Mouse (Mus musculus) kidney, embryonic 15.5 days (tissue): ENCODE measurements at regions not wholly inside any gene's neighbourhood (a gene's known extent, or its start where the extent isn't known, plus 50 kb on each side); places are given as distances from the start of the nearest gene placed in this dataset.

ENCODE experiments used
- ATAC-seq: fragments of 200-750 bp; cut with Nextera tagmentation; replicated peaks from 2 replicates; pipeline ENCODE4 v1.8.0; 2017; ENCODE audit warnings: moderate TSS enrichment; ENCODE audit not compliant: low FRiP score
- H3K27ac ChIP-seq: fragments of 300-500 bp; sonication (generic); 2 replicates; pipeline ENCODE4 v1.5.1; 2015; ENCODE audit warnings: mild to moderate bottlenecking, inconsistent platforms
- H3K27me3 ChIP-seq: fragments of 300-500 bp; sonication (generic); 2 replicates; pipeline ENCODE4 v1.6.1; 2015; ENCODE audit warnings: inconsistent platforms
- H3K36me3 ChIP-seq: fragments of 300-500 bp; sonication (generic); 2 replicates; pipeline ENCODE4 v1.6.1; 2015; ENCODE audit warnings: inconsistent platforms
- H3K4me1 ChIP-seq: fragments of 300-500 bp; sonication (generic); 2 replicates; pipeline ENCODE4 v1.6.1; 2015; ENCODE audit warnings: inconsistent platforms
- H3K4me2 ChIP-seq: fragments of 300-500 bp; sonication (generic); 2 replicates; pipeline ENCODE4 v1.6.1; 2015; ENCODE audit warnings: moderate library complexity, mild to moderate bottlenecking, inconsistent platforms
- H3K4me3 ChIP-seq: fragments of 300-500 bp; sonication (generic); replicated peaks from 2 replicates; pipeline ENCODE4 v1.5.1; 2015; ENCODE audit warnings: mild to moderate bottlenecking, inconsistent platforms
- H3K9ac ChIP-seq: fragments of 300-500 bp; sonication (generic); 2 replicates; pipeline ENCODE4 v1.6.1; 2015; ENCODE audit warnings: mild to moderate bottlenecking, inconsistent platforms
- H3K9me3 ChIP-seq: fragments of 300-500 bp; sonication (generic); replicated peaks from 2 replicates; pipeline ENCODE4 v1.6.1; 2016; ENCODE audit warnings: inconsistent platforms
- WGBS: fragments of 180-500 bp; shearing (Covaris S2); methylation state at CpG from one replicate; pipeline ENCODE4 v1.1.7; 2015; ENCODE audit warnings: mixed read lengths; 5-methylcytosine and 5-hydroxymethylcytosine counted together

- H3K27me3 ChIP-seq = no peaks in the 10 kb centered on the region
- no peaks in the 10 kb centered on the region for H3K36me3 ChIP-seq
- H3K9me3 ChIP-seq = no peaks in the 10 kb centered on the region
- ATAC-seq = no peak
- H3K4me2 ChIP-seq = no peak overlapping the region
- no peak overlapping the region for H3K27ac ChIP-seq
- H3K9ac ChIP-seq = no peak overlapping the region
- no peaks in the 10 kb centered on the region for H3K4me1 ChIP-seq
- no peak overlapping the region for H3K4me3 ChIP-seq
- 71% methylated on average over 1 of the region's 1 CpGs for WGBS
Measured at GRCm38 (mm10) chr2:117674877-117675276, 332.1 kb upstream of the Rasgrp1 start.

GRCm38 (mm10) chr2:117678650-117679049 is 335.8 kb upstream of the Rasgrp1 start:
- ATAC-seq = no peak
- 51% methylated on average over 4 of the region's 4 CpGs for WGBS
- no peak overlapping the region for H3K27ac ChIP-seq
- H3K9ac ChIP-seq = no peak overlapping the region
- H3K4me3 ChIP-seq = no peak overlapping the region
- H3K4me2 ChIP-seq = no peak overlapping the region
- no peaks in the 10 kb centered on the region for H3K36me3 ChIP-seq
- no peaks in the 10 kb centered on the region for H3K4me1 ChIP-seq
- H3K9me3 ChIP-seq = no peaks in the 10 kb centered on the region
- no peaks in the 10 kb centered on the region for H3K27me3 ChIP-seq

- no peak overlapping the region for H3K9ac ChIP-seq
- H3K9me3 ChIP-seq = no peaks in the 10 kb centered on the region
- no peaks in the 10 kb centered on the region for H3K4me1 ChIP-seq
- H3K4me3 ChIP-seq = no peak overlapping the region
- H3K36me3 ChIP-seq = no peaks in the 10 kb centered on the region
- H3K4me2 ChIP-seq = no peak overlapping the region
- 67% methylated on average over 4 of the region's 4 CpGs for WGBS
- H3K27ac ChIP-seq = no peak overlapping the region
- no peaks in the 10 kb centered on the region for H3K27me3 ChIP-seq
- no peak for ATAC-seq
Measured at GRCm38 (mm10) chr2:117685836-117686453, 343.1 kb upstream of the Rasgrp1 start.

- Histone ChIP-seq H3K9me3 (no peaks in the 10 kb centered on the region), H3K36me3 (no peaks in the 10 kb centered on the region), H3K9ac (no peak overlapping the region), H3K4me1 (no peaks in the 10 kb centered on the region), H3K4me2 (no peak overlapping the region), H3K27ac (no peak overlapping the region), H3K27me3 (no peaks in the 10 kb centered on the region), H3K4me3 (no peak overlapping the region)
- ATAC-seq = no peak
- 67% methylated on average over 4 of the region's 4 CpGs for WGBS
Measured at GRCm38 (mm10) chr2:117693537-117693936, 350.7 kb upstream of the Rasgrp1 start.

DNA sequence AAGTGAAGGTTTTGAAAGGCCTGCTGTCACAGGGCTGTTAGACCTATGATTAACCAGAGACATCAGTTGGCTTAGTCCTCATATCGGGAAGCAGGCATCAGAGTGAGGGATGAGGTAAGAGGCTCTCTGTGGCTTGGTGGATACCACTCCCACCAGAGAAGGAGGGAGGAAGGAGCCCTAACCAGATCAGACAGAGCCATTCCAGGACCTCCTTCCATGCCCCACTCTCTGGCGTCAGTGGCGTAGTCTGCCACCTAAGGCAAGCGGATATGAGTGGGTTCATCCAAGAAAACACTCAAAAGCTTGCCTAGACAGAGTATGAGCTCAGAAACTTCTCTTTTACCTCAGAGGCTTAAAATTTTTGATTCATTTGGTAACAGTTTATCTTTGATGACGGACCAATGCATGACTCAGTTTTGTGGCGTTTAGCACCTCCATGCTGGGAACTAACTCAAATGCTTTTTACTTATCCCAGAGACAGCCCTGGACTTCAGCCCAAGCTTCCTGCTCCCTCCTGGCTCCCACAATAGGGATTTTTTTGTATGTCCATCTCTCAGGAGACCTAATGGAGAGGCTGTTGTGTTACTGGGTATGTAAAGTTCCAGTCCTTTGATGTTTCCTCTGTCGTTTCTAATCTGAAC is 367.5 kb upstream of the Rasgrp1 start:
- 79% methylated on average over 7 of the region's 7 CpGs for WGBS
- H3K9ac ChIP-seq = no peak overlapping the region

DNA sequence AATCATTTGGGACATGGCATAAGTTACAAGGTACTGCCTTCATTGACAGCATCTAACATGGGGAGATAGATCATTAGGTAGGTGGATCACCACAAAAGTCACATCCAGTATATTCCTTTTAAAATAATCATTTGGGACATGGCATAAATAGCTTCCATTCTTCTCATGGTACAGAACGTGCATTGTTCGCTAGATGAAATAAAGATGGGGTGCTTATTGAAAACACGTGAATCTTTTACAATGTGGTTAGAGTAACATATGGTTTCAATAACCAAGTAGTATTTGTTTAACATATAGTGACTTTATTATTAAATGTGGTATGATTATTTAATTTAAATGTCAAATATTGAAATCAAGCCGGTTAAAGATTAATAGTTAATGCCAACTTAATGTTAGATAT is 381.3 kb upstream of the Rasgrp1 start:
- no peak overlapping the region for H3K4me3 ChIP-seq
- H3K27me3 ChIP-seq = no peaks in the 10 kb centered on the region
- no peaks in the 10 kb centered on the region for H3K4me1 ChIP-seq
- H3K4me2 ChIP-seq = no peak overlapping the region
- no peak for ATAC-seq
- 86% methylated on average over 4 of the region's 4 CpGs for WGBS
- no peaks in the 10 kb centered on the region for H3K36me3 ChIP-seq
- no peak overlapping the region for H3K27ac ChIP-seq
- H3K9me3 ChIP-seq = no peaks in the 10 kb centered on the region
- no peak overlapping the region for H3K9ac ChIP-seq

More for the DNA sequence above, 367.5 kb upstream of the Rasgrp1 start:
- Histone ChIP-seq H3K27ac (no peak overlapping the region), H3K36me3 (no peaks in the 10 kb centered on the region), H3K4me2 (no peak overlapping the region), H3K4me1 (no peaks in the 10 kb centered on the region), H3K9me3 (no peaks in the 10 kb centered on the region), H3K4me3 (no peak overlapping the region), H3K27me3 (no peaks in the 10 kb centered on the region)
- ATAC-seq = no peak

DNA sequence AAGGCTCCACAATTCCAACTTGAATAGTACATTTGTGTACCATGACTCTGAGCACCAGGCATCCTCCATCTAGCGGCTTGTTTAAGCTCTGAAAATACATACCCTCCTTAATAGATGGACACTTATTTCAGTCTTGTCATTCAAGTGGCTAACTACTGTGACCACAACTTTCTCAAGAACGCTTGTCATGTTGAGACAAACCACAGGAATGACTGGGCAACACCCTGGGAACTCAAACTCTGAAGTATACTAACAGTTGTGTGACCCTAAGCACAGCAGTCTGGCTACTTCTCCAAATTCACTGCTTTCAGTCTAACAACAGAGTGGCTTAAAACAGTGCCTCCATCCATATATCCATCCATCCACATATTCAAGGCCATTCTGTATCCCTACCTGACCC is 380.4 kb upstream of the Thbs1 start:
- Histone ChIP-seq H3K36me3 (no peaks in the 10 kb centered on the region), H3K4me1 (no peaks in the 10 kb centered on the region), H3K4me3 (no peak overlapping the region), H3K9ac (no peak overlapping the region), H3K9me3 (no peaks in the 10 kb centered on the region), H3K27ac (no peak overlapping the region), H3K4me2 (no peak overlapping the region), H3K27me3 (no peaks in the 10 kb centered on the region)
- WGBS = 77% methylated on average over 2 of the region's 2 CpGs
- ATAC-seq = no peak

GRCm38 (mm10) chr2:117742413-117742812 is 369.3 kb upstream of the Thbs1 start:
- no peaks in the 10 kb centered on the region for H3K27me3 ChIP-seq
- no peak for ATAC-seq
- H3K9me3 ChIP-seq = no peaks in the 10 kb centered on the region
- no peak overlapping the region for H3K9ac ChIP-seq
- H3K4me1 ChIP-seq = no peaks in the 10 kb centered on the region
- H3K27ac ChIP-seq = no peak overlapping the region
- H3K36me3 ChIP-seq = no peaks in the 10 kb centered on the region
- H3K4me3 ChIP-seq = no peak overlapping the region
- H3K4me2 ChIP-seq = no peak overlapping the region

- Histone ChIP-seq H3K4me2 (no peak overlapping the region), H3K4me3 (no peak overlapping the region), H3K36me3 (no peaks in the 10 kb centered on the region), H3K27me3 (no peaks in the 10 kb centered on the region), H3K9me3 (no peaks in the 10 kb centered on the region), H3K9ac (no peak overlapping the region), H3K4me1 (no peaks in the 10 kb centered on the region), H3K27ac (no peak overlapping the region)
- WGBS = 86% methylated on average over 1 of the region's 1 CpGs
- no peak for ATAC-seq
Measured at GRCm38 (mm10) chr2:117743901-117744300, 367.8 kb upstream of the Thbs1 start.

- no peaks in the 10 kb centered on the region for H3K4me1 ChIP-seq
- H3K36me3 ChIP-seq = no peaks in the 10 kb centered on the region
- no peaks in the 10 kb centered on the region for H3K9me3 ChIP-seq
- H3K4me3 ChIP-seq = no peak overlapping the region
- 71% methylated on average over 2 of the region's 2 CpGs for WGBS
- H3K9ac ChIP-seq = no peak overlapping the region
- H3K27ac ChIP-seq = no peak overlapping the region
- H3K4me2 ChIP-seq = no peak overlapping the region
- H3K27me3 ChIP-seq = no peaks in the 10 kb centered on the region
- ATAC-seq = no peak
Measured at GRCm38 (mm10) chr2:117745767-117746166, 365.9 kb upstream of the Thbs1 start.

GRCm38 (mm10) chr2:117747136-117747535 is 364.5 kb upstream of the Thbs1 start:
- Histone ChIP-seq H3K4me1 (no peaks in the 10 kb centered on the region), H3K9me3 (no peaks in the 10 kb centered on the region), H3K4me3 (no peak overlapping the region), H3K36me3 (no peaks in the 10 kb centered on the region), H3K27ac (no peak overlapping the region), H3K9ac (no peak overlapping the region), H3K27me3 (no peaks in the 10 kb centered on the region), H3K4me2 (no peak overlapping the region)
- no peak for ATAC-seq
- 88% methylated on average over 3 of the region's 3 CpGs for WGBS

DNA sequence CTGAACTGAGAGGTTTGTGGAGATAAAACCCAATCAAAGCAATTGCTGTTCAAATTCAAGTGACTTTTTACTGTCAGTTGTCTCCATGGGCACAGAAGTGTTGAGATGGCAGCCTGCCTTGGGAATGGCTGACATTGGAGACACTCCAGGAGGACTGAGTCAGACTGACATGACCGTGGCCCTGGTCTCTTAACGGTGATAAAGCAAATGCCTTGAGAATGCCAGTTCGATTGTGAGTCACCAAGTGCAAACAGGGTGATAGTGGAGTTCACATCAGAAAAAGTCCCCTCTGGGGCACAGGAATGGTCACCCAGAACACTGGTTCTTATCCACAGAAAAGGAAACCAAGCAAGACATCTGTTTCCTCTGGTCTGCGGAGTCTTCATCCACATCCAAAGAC is 362.8 kb upstream of the Thbs1 start:
- H3K9me3 ChIP-seq = no peaks in the 10 kb centered on the region
- H3K27me3 ChIP-seq = no peaks in the 10 kb centered on the region
- ATAC-seq = no peak
- no peak overlapping the region for H3K4me2 ChIP-seq
- H3K27ac ChIP-seq = no peak overlapping the region
- H3K4me3 ChIP-seq = no peak overlapping the region
- H3K9ac ChIP-seq = no peak overlapping the region
- H3K4me1 ChIP-seq = no peaks in the 10 kb centered on the region
- 83% methylated on average over 4 of the region's 4 CpGs for WGBS
- H3K36me3 ChIP-seq = no peaks in the 10 kb centered on the region

DNA sequence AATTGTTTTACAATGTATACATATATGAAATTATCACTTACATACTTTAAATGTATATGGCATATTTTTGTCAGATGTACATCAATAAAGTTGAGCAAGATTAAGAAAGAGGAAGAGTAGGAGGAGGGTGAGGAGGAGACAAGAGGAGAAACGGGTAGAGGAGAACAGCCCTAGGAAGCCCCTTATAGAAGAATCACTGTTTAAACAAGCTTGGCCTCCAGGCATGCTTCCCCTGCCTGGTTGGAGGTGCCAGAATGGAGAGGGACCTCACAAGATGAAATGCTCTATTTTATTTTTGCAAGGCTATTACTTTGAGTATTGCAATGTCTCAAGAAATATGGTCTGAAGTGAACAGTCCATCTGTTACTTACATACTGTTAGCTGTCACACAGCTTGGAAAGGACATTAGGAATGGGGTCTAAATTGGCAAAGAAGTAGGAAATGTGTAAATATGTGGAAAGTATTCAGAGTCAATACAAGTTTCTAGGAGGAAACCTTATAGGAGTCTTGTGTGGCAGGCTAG is 352.1 kb upstream of the Thbs1 start:
- WGBS = 68% methylated on average over 1 of the region's 1 CpGs
- H3K27ac ChIP-seq = no peak overlapping the region

More for the DNA sequence above, 352.1 kb upstream of the Thbs1 start:
- H3K9me3 ChIP-seq = no peaks in the 10 kb centered on the region
- no peak overlapping the region for H3K9ac ChIP-seq
- no peaks in the 10 kb centered on the region for H3K4me1 ChIP-seq
- no peaks in the 10 kb centered on the region for H3K27me3 ChIP-seq
- no peak overlapping the region for H3K4me2 ChIP-seq
- ATAC-seq = no peak
- H3K36me3 ChIP-seq = no peaks in the 10 kb centered on the region
- no peak overlapping the region for H3K4me3 ChIP-seq
